Mouse (Mus musculus): ENCODE results near the gene Arsb.

Gene Arsb

GRCm38 (mm10) chr13:93771588-93772278 lies at the start of gene Arsb:
Arsb (plus strand) TSS chr13:93771630.
- peak; percentile 36 for DNase-seq (ENCODE audit: low spot score)

GRCm38 (mm10) chr13:93721916-93722315 lies 49.5 kb upstream of the Arsb start:
- DNase-seq (ENCODE audit: low spot score): no peak

GRCm38 (mm10) chr13:93723455-93723854 lies 48.0 kb upstream of the Arsb start:
- no peak for DNase-seq (ENCODE audit: low spot score)

GRCm38 (mm10) chr13:93724206-93724605 lies 47.2 kb upstream of the Arsb start:
- DNase-seq (ENCODE audit: low spot score): no peak

- no peak for DNase-seq (ENCODE audit: low spot score)
Observed at GRCm38 (mm10) chr13:93735131-93735636, 36.2 kb upstream of the Arsb start.

- no peak for DNase-seq (ENCODE audit: low spot score)
Observed at GRCm38 (mm10) chr13:93744118-93744517, 27.3 kb upstream of the Arsb start.

GRCm38 (mm10) chr13:93752597-93753400 lies 18.6 kb upstream of the Arsb start:
- DNase-seq (ENCODE audit: low spot score): no peak

GRCm38 (mm10) chr13:93755084-93755483 lies 16.3 kb upstream of the Arsb start:
- DNase-seq (ENCODE audit: low spot score): no peak

GRCm38 (mm10) chr13:93756674-93757073 lies 14.8 kb upstream of the Arsb start:
- DNase-seq (ENCODE audit: low spot score): no peak

- DNase-seq (ENCODE audit: low spot score): no peak
Observed at GRCm38 (mm10) chr13:93757514-93757913, 13.9 kb upstream of the Arsb start.

GRCm38 (mm10) chr13:93758149-93758898 lies 13.1 kb upstream of the Arsb start:
- DNase-seq (ENCODE audit: low spot score): no peak

- DNase-seq (ENCODE audit: low spot score): no peak
Observed at GRCm38 (mm10) chr13:93761831-93762230, 9.6 kb upstream of the Arsb start.

GRCm38 (mm10) chr13:93762879-93763278 lies 8.6 kb upstream of the Arsb start:
- no peak for DNase-seq (ENCODE audit: low spot score)

GRCm38 (mm10) chr13:93764321-93764973 lies 7.0 kb upstream of the Arsb start:
- no peak for DNase-seq (ENCODE audit: low spot score)

- DNase-seq (ENCODE audit: low spot score): no peak
Observed at GRCm38 (mm10) chr13:93771031-93771587, 321 bp upstream of the Arsb start.

GRCm38 (mm10) chr13:93772279-93772636 lies 828 bp downstream of the Arsb start:
- DNase-seq (ENCODE audit: low spot score): no peak

- DNase-seq (ENCODE audit: low spot score): no peak
Observed at GRCm38 (mm10) chr13:93772861-93773260, 1.4 kb downstream of the Arsb start.

- DNase-seq (ENCODE audit: low spot score): no peak
Observed at GRCm38 (mm10) chr13:93773704-93774315, 2.4 kb downstream of the Arsb start.

GRCm38 (mm10) chr13:93782823-93783222 lies 11.4 kb downstream of the Arsb start:
- DNase-seq (ENCODE audit: low spot score): no peak

GRCm38 (mm10) chr13:93785329-93785728 lies 13.9 kb downstream of the Arsb start:
- DNase-seq (ENCODE audit: low spot score): no peak

- no peak for DNase-seq (ENCODE audit: low spot score)
Observed at GRCm38 (mm10) chr13:93786051-93786450, 14.6 kb downstream of the Arsb start.

Measured in urinary bladder, postnatal 10 days (tissue).